Mouse (Mus musculus) megakaryocyte, adult 5-6 weeks (primary cell): ENCODE results near the gene Trip4. TPM values are rescaled to one million over a fixed set of nuclear protein-coding genes. Genes with fewer than 3 reads are reported as not detected.

ENCODE experiments used
- ATAC-seq: 2 replicates; pipeline ENCODE4 v1.8.0; 2016; ENCODE audit warnings: mild to moderate bottlenecking, inconsistent platforms; ENCODE audit not compliant: poor library complexity, severe bottlenecking
- total RNA-seq, 2 experiments: library from RNA; stranded (forward) in 1 of 2; stranded (reverse) in 1 of 2; fragments of 153-499, 151-499 nt in 1 of 2; fragments of 221-1000, 200-1000 nt in 1 of 2; gene quantifications; 2 replicates each; pipeline versions ENCODE4 v1.2.3 to v1.2.4; 2015 to 2017

The Trip4 gene
- total RNA-seq (2015), result 17.7 and 23.0 TPM in 2 replicates
- 23.8 and 27.9 TPM in 2 replicates for total RNA-seq (2017)

- peak; percentile 99 for ATAC-seq
Measured at GRCm38 (mm10) chr9:65908394-65909300, at the start of gene Trip4, which contains the start of gene Csnk1g1. Gene Trip4, minus strand, starts transcription at chr9:65908794. Gene Csnk1g1, plus strand, starts transcription at chr9:65908924.

DNA sequence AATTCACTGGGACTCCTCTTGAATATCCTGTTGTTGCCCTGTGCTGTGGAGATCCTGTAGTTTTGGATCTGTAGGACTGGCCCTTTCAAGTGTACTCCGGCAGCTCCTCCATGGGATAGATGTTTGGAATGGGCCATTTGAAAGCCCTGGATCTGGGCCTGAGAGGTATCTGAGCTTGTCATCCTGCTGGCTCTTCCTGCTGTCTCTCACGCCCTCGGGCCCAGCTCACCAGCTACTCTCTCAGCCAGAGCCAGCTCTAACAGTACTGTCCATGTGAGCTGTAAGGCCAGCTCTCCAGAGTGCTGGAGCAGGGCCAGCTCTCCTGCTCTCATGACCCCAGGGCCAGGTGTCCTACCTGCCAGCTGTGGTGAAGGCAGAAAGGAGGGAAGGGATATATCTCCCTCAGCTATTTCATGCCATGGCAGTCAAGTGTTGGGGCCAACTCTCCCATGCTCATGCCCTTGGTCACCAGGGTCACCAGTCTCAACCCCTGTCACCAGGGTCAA lies 42.5 kb upstream of the Trip4 start:
- no peak for ATAC-seq

- ATAC-seq, result no peak
Measured at GRCm38 (mm10) chr9:65937566-65937965, 29.0 kb upstream of the Trip4 start.

DNA sequence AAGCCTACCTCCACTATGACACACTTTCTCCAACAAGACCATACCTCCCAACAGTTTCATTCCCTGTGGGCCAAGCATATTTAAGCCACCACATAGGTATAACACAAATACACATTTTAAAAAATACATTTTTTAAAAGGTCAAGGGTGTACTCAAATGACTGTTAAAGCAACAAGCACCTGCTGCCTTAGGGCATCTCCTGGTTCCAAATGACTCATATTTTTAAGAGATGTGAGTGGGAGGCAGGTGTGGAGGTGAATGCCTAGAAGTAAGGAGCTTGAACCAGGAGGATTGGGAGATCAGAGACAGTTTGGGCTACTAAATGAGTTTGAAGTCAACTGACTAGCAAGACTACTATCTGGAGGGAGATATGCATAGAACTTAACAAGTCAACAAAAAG lies 21.2 kb upstream of the Trip4 start:
- ATAC-seq, result no peak

- peak; percentile 60 for ATAC-seq
Measured at GRCm38 (mm10) chr9:65928456-65928855, 19.9 kb upstream of the Trip4 start.

DNA sequence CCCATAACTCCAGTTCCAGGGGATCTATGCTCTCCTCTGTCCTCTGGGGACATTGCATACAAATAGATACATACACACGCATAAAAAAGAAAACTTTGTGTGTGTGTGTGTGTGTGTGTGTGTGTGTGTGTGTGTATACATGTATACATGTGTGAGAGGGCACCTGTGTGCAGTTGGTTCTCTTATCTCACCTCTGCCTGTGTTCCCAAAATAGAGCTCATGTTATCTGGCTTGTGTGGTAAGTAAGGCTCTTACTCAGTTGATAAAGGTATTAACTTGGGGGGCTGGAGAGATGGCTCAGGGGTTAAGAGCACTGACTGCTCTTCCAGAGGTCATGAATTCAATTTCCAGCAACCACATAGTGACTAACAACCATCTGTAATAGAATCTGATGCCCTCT lies 8.4 kb upstream of the Trip4 start:
- ATAC-seq, result no peak

DNA sequence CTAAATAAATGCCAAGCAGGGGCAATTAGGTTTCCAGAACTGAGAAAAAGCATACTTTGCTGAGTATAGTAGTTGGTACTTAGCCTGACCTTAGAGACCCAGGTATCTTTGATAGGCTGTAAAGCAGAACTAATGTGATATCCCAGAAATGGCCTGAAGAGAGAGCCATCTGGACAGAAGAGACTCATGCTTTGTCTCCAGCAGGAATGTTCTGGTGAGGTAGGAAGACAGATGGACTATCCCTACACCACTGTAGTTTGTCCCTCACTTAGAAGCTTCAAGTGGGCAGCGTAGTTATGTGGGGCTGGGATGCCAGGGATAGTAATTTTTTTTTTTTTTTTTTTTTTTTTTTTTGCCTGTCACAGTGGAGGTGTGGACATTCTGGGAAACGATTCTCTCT lies 5.4 kb upstream of the Trip4 start:
- ATAC-seq, result no peak

DNA sequence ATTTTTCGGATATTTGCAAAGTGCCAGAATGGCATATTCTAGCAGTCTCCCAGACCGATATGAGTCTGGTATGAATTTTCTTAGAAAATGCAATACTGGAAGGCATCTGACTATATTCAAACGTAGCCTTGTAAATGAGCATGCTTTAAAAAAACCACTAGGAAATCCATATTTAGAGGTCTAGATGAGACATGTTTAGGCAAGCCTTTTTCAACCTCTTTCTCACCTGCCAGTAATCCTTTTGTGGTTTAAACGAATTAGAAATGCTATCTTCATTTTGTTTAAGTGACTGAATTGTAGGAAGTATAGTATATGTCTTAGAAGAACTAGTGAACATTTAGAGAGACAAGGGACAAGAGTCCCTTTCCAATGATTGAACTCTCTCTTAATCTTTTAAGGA lies 1.2 kb upstream of the Trip4 start:
- ATAC-seq, result no peak

- peak; percentile 52 for ATAC-seq
Measured at GRCm38 (mm10) chr9:65909301-65909801, 757 bp upstream of the Trip4 start.

GRCm38 (mm10) chr9:65903419-65903818 lies 5.2 kb downstream of the Trip4 start:
- ATAC-seq, result peak; percentile 66

GRCm38 (mm10) chr9:65902879-65903278 lies 5.7 kb downstream of the Trip4 start:
- ATAC-seq, result peak; percentile 51; the same call in 1 of the 2 replicates

DNA sequence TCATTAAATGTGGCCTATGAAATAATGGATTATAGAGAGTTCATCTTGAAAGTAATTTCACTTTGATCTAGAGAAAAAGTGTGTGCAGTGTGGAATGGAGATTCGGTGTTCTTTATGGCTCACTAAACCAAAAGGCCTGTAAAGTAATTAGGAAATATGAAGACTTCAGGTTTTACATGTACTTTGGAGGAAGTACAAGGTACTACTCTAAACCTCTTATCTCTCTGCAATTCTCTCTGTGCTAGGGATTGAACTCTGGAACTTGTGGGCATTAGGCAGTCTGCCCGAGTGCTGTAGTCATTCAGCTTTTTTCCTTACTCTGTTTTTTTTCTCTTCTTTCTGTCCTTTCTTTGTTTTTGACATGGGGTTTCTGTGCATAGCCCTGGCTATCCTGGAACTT lies 11.6 kb downstream of the Trip4 start:
- no peak for ATAC-seq

GRCm38 (mm10) chr9:65891126-65891525 lies 17.5 kb downstream of the Trip4 start:
- ATAC-seq, result no peak

DNA sequence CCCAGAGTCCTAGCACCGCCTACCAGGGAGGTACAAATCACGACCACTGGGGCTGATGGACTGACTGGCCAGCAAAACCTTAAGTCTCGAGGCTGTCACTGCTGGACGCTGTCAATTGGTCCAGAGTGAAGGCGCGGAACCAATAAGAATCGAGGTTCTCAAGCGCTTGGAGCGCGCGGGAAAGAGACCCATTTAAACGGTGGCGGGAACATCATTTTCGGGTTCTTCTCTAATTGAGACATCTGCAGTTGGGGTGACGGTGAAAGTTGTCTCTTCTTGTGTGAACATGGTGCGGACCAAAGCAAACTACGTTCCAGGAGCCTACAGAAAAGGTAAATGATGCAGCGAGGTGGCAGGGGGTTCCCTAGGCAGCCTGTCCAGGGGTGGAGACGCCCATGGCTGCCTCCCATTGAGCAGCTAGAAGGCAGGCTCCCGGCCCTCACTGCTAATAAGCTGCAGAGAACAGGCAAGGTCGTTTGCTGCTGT lies 18.4 kb downstream of the Trip4 start, which contains the start of gene Pclaf:
TSS of gene Pclaf (plus strand) at position 95 of the 486 bp plus-strand sequence.
- ATAC-seq, result peak; percentile 99

DNA sequence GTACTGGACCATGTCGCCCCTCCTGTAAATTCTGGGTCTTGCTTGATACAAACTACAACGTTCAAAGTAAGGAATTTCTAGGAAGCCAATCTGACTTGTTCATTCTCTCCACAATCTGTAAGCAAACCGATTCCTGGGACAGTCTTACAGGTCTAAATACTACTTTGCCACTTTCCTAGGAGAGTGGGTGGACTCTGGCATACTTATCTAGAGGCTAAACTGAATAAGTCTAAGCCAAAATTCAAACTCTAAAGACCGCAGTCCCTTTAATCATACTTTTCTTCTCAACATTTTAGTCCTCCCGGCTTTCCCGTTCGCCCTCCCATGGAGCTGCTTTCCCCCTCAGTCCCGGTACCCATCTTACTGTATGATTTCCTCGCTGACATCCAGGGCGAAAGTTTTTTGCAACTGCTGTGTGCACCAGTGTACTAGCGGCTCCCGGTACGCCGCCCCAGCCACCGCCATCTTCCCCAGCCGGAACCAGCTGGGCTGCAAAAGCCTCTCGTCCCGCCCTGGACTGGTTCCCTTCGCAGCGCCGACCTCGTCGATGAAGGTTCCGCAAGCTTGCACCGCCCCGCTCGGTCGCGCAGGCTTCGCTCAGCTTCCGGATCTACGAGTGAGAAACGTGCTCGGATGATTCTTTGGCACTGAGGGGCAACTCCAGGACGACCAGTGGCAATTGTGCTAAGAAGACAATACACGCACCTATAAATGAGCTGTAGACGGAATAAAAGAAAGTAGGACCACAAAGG lies 23.9 kb downstream of the Trip4 start:
- ATAC-seq, result peak; percentile 100

DNA sequence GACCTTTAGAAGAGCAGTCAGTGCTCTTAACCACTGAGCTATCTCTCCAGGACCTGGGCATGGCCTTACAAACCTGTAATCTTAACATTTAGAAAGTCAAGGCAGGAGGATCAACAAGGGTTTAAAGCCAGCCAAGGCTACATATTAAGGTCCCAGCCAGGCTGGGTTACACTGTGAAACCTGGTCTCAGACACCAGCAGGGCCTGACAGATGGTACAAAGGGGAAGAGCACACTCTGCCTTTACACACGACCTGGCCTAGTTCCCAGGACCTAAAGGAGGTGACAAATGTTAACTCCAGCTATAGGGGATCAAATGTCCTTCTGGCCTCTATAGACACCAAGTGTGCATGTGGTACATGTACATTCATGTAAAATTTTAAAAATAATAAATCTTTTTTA lies 48.9 kb downstream of the Trip4 start:
- ATAC-seq, result no peak

GRCm38 (mm10) chr9:65850203-65850602 lies 58.4 kb downstream of the Trip4 start:
- no peak for ATAC-seq

DNA sequence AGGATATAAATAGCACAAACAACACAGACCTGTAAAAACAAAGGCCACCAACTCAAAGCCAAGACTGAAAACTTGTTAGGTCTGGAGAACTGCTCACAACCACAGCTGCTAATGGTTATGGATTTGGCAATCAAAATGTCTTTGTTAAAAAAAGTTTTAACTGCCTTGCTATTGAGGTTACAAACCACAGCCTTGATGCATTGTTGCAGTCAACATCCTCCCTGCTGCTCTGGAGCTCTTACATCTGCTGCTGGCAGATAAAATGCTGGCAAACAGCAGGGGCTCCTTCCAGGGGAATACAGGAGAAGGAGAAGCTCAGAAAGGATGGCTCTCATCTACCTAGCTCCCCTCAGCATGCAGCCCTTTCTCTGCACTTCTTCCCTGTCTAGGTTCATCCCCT lies 60.4 kb downstream of the Trip4 start:
- ATAC-seq, result no peak

- peak; percentile 62 for ATAC-seq
Measured at GRCm38 (mm10) chr9:65844421-65845165, 64.0 kb downstream of the Trip4 start.

- no peak for ATAC-seq
Measured at GRCm38 (mm10) chr9:65839841-65840240, 68.8 kb downstream of the Trip4 start.
